10 mouse cellular contexts compared by ENCODE assay signal in the genomic region with DNA sequence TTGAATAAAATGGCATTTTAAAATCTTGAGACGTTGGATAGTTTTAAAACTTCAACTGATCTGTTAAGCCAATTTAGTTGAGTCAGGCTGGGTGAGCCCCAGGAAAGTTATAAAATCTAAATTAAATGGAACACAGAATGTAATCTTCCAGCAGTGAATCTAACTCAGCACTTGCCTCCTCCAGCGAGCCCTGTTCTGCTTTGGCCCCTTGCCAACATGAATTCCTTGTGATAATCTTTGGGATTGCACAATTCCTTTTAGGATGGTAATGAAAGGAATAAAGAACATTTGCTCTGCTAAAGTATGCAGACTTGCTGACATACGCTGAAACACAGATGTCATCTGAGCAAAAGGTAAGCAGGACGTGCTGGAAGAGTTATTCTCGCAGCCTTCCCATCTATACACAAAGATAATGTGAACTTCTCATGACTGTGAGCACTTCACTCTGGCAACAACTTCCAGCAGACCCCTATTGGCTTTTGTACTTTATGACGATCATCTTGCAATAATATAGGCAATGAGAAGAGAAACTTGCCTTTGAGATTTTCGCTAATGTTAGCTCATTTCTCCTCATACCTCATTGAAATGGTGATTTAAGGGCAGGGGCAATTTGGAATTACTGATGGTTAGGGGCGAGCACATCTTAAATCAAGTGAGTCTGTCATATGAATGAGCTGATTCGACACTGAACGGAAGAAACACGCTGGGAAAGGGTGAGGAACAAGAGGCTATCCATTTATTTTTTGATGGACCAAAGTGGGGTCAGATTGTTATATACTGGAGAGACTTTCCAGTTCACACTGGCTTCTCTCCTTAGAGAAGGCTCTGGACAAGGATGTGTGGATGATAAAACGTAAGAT.
DNase-seq lines count a peak whose midpoint lies in the region; ATAC-seq lines count a peak whose summit lies in the region.
"Had no signal": no experiment of that assay in that cellular context is flagged by ENCODE, and none has a peak within 500 bp of the region (broad histone marks: within the 10 kb centered on the region; RNA-seq: fewer than 3 reads in every experiment).

No protein-coding gene starts in this region.

- no peak overlapping the region for H3K9ac ChIP-seq in kidney, embryonic 16.5 days (replicated peaks; ENCODE audit: low read length)

- peak; percentile 17 for DNase-seq in cerebellum, postnatal 10 days
- DNase-seq in cerebellum, postnatal 25 days = no peak
- DNase-seq in kidney, postnatal 36 days = peak; percentile 16 to 19
- DNase-seq in 3T3-L1 (ENCODE audit: low read depth, low spot score) = peak; percentile 13
- DNase-seq in layer of hippocampus, adult 8-10 months (ENCODE audit: low spot score in 2 of 2) = peak; percentile 28 to 39
- no peak for DNase-seq in thymus, postnatal 14 days
- no peak for DNase-seq in retina, postnatal 1 day
- DNase-seq: right cerebral cortex, postnatal 25 days had no signal

- 56% methylated on average over 12 of the region's 12 CpGs for WGBS in kidney, embryonic 16.5 days

- H3K9me3 ChIP-seq in kidney, embryonic 16.5 days (ENCODE audit: low read length) = no peaks in the 10 kb centered on the region

- ATAC-seq in kidney, embryonic 16.5 days (ENCODE audit: low FRiP score, low TSS enrichment) = no peak

- no peak overlapping the region for H3K27ac ChIP-seq in kidney, embryonic 16.5 days (ENCODE audit: low read length)

- H3K27me3 ChIP-seq in kidney, embryonic 16.5 days (ENCODE audit: insufficient read depth, low read length) = no peaks in the 10 kb centered on the region

- no peak overlapping the region for H3K4me2 ChIP-seq in kidney, embryonic 16.5 days (replicated peaks; ENCODE audit: low read depth, low read length)
- H3K4me2 ChIP-seq: midbrain, embryonic 11.5 days had no signal

- H3K4me3 ChIP-seq in kidney, embryonic 16.5 days (ENCODE audit: low read length) = no peak overlapping the region

- H3K4me1 ChIP-seq in kidney, embryonic 16.5 days (ENCODE audit: insufficient read depth, low read length) = no peaks in the 10 kb centered on the region

- no peaks in the 10 kb centered on the region for H3K36me3 ChIP-seq in kidney, embryonic 16.5 days (ENCODE audit: insufficient read depth, low read length)

Comparison
In these comparisons a context has a peak if more than half of its experiments do, and no peak if none do; other contexts are left out.
1. DNase-seq: peak in cerebellum, postnatal 10 days (2 of 2), kidney, postnatal 36 days (2 of 2), 3T3-L1 (single experiment) and layer of hippocampus, adult 8-10 months (2 of 2); none in cerebellum, postnatal 25 days (0 of 2), thymus, postnatal 14 days (single experiment) and retina, postnatal 1 day (single experiment).